Mouse (Mus musculus) MEL-GATA-1-ER (cell line): Measurements from ENCODE around the gene Galnt16.

Source experiments
- DNase-seq: peaks from one replicate; pipeline ENCODE4 v3.0.0-alpha.2; 2012; ENCODE audit warnings: low read depth; ENCODE audit errors: extremely low read depth

The Galnt16 gene

GRCm38 (mm10) chr12:80595968-80596367 lies 77.9 kb downstream of the Galnt16 start:
- DNase-seq = no peak

GRCm38 (mm10) chr12:80598236-80598635 lies 80.2 kb downstream of the Galnt16 start:
- no peak for DNase-seq

- no peak for DNase-seq
These were observed 80.7 kb downstream of the Galnt16 start for GRCm38 (mm10) chr12:80598756-80599155.

- DNase-seq = no peak
These were observed 83.7 kb downstream of the Galnt16 start for GRCm38 (mm10) chr12:80601597-80602269.

GRCm38 (mm10) chr12:80602432-80602831 lies 84.4 kb downstream of the Galnt16 start:
- no peak for DNase-seq

GRCm38 (mm10) chr12:80603566-80603965 lies 85.5 kb downstream of the Galnt16 start:
- no peak for DNase-seq

GRCm38 (mm10) chr12:80604218-80604617 lies 86.1 kb downstream of the Galnt16 start:
- no peak for DNase-seq

- DNase-seq = no peak
These were observed 90.5 kb downstream of the Galnt16 start for GRCm38 (mm10) chr12:80608576-80608975.

GRCm38 (mm10) chr12:80609928-80610327 lies 91.9 kb downstream of the Galnt16 start:
- DNase-seq = no peak

GRCm38 (mm10) chr12:80612113-80612791 lies 94.2 kb downstream of the Galnt16 start:
- DNase-seq = no peak

- no peak for DNase-seq
These were observed 97.5 kb downstream of the Galnt16 start for GRCm38 (mm10) chr12:80615371-80616257.

GRCm38 (mm10) chr12:80620501-80620900 lies 102.4 kb downstream of the Galnt16 start:
- no peak for DNase-seq

GRCm38 (mm10) chr12:80631790-80632189 lies 113.7 kb downstream of the Galnt16 start:
- no peak for DNase-seq

- DNase-seq = peak; percentile 76
These were observed 124.9 kb downstream of the Galnt16 start for GRCm38 (mm10) chr12:80642725-80643692.

- peak; percentile 92 for DNase-seq
These were observed 125.8 kb downstream of the Galnt16 start, which contains the start of the genes Slc39a9 and Erh for GRCm38 (mm10) chr12:80643693-80644505. Slc39a9 (plus strand) TSS chr12:80643883. Erh (minus strand) TSS chr12:80644341.

- DNase-seq = peak; percentile 26
These were observed 126.4 kb downstream of the Galnt16 start for GRCm38 (mm10) chr12:80644506-80644868.

- DNase-seq = no peak
These were observed 128.3 kb downstream of the Galnt16 start for GRCm38 (mm10) chr12:80646377-80646776.

GRCm38 (mm10) chr12:80653951-80654658 lies 136.0 kb downstream of the Galnt16 start:
- no peak for DNase-seq

GRCm38 (mm10) chr12:80654659-80655025 lies 136.6 kb downstream of the Galnt16 start:
- no peak for DNase-seq
